In the genomic region with DNA sequence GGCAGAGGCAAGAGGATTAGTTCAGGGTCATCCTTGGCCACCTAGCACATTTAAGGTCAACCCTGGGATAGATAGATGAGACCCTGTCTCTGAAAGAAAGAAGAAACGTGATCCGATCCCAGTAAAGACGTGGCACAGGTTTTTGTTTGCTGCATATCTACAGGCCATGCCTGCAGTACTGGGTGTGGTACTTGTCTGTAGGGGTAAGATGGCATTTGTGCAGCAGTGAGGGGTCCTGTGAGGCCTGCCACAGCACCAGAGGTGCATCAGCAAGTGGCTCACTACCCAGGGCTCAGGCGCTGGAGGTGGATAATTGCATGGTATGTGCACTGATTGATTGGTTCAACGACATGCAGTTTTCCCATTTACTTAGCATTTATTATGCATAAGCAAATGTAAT, we compare ENCODE assay signal across 10 mouse cellular contexts.
"Had no signal": no experiment of that assay in that cellular context is flagged by ENCODE, and none has a peak within 500 bp of the region (broad histone marks: within the 10 kb centered on the region; RNA-seq: fewer than 3 reads in every experiment).

No protein-coding gene starts in this region.

- H3K9ac ChIP-seq: limb, embryonic 12.5 days; midbrain, embryonic 13.5 days had no signal

- H3K27me3 ChIP-seq: limb, embryonic 12.5 days; midbrain, embryonic 13.5 days had no signal

- H3K4me3 ChIP-seq: limb, embryonic 12.5 days; midbrain, embryonic 13.5 days had no signal

- DNase-seq: kidney, adult 2 months; kidney, postnatal 36 days; layer of hippocampus, adult 9-11 months; layer of hippocampus, postnatal 36 days; right cerebral cortex, adult 18-20 months; right cerebral cortex, postnatal 25 days; thymus, postnatal 36 days had no signal

- H3K9me3 ChIP-seq: limb, embryonic 12.5 days; midbrain, embryonic 13.5 days had no signal

- ATAC-seq: intestine, embryonic 16.5 days; midbrain, embryonic 13.5 days had no signal

- H3K4me2 ChIP-seq: limb, embryonic 12.5 days; midbrain, embryonic 13.5 days had no signal

- H3K27ac ChIP-seq: limb, embryonic 12.5 days; midbrain, embryonic 13.5 days had no signal

- H3K4me1 ChIP-seq: limb, embryonic 12.5 days; midbrain, embryonic 13.5 days had no signal
